Mouse (Mus musculus) MEL-GATA-1-ER (cell line): ENCODE data around the gene Rapgef4.

ENCODE experiments used
- DNase-seq: peaks from one replicate; pipeline ENCODE4 v3.0.0-alpha.2; 2012; ENCODE audit warnings: low read depth; ENCODE audit errors: extremely low read depth

Rapgef4 gene

DNA sequence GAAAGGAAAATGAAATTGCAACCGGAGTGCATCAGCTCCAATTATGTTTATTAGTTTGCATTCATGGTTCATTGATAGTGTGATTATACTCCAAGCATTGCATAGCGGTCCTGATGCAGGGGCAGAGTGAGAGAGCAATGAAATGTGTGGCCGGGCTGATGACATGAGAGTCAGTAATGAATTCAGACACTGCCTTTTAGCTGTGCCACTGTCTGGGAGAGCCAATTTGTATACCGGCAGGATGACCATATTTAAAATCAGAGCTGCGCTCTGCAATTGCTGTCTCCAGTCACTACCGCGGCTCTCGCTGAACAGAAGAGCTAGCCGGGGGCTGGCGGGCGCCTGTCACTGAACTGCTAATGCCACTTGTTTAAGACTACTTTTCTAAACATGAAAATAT, 197.5 kb downstream of the Rapgef4 start:
- no peak for DNase-seq

DNA sequence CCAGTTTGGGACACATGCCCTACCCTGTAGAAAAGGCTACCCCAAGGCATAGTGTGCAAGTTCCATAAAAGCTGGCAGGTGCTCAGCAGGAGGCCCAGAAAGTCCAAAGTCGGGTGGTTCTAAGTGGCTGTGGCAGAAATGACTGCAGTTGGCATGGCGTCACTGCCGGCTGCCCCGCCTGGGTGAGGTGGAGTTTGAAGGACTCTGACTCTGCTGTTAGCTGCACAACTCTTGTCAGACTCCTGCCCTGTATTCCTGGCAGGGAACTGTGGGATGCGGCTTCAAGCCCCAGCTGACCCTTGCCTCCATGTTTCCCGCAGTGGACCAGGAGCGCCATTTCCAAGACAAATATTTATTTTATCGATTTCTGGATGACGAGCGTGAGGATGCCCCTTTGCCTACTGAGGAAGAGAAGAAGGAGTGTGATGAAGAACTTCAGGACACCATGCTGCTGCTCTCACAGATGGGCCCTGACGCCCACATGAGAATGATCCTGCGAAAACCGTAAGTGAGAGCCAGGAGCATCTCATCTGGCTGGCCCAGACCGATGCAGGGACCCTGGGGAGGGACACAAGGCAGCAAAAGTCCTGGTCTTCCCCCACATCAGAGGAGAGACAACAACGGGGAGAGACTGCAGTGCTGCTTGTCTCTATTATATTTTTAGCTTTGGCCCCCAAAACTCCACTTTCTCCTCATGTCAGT, 198.7 kb downstream of the Rapgef4 start:
- no peak for DNase-seq

DNA sequence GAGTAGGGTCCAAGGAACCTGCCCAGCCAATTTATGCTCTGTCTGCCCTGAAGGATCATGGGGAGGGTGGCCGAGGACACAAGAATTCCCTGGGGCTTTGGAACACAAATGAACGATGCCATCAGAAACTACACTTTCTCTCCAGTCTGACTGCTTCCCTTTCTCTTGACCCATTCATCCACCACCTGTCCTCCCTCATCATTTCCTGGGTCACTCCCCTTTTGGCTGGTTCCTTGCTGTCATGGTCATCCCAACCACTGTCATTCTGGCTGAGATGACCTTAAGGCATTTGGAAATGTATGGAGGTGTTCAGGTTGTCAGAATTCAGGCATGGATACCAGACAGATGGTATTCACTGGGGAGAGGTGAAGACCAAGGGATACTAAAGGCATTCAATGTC, 200.4 kb downstream of the Rapgef4 start:
- no peak for DNase-seq

DNA sequence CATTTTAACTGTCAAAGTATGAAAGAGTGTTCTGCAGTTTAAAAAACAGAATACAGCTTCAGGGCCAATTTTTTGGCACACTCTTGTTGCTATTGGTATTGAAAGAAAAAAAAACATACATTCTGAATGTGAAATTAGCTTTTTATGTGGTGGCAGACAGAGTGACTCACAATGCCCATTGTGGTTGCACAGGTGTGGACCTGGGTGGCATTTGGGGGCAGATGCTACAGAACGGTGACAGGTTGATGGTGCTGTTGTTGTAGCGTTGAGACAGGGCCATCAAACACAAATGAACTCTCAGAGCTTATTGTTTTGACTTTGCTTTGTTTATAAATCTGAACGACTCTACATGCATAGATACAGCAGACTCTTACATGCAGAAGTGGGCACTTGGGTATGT, 202.7 kb downstream of the Rapgef4 start:
- DNase-seq = no peak

DNA sequence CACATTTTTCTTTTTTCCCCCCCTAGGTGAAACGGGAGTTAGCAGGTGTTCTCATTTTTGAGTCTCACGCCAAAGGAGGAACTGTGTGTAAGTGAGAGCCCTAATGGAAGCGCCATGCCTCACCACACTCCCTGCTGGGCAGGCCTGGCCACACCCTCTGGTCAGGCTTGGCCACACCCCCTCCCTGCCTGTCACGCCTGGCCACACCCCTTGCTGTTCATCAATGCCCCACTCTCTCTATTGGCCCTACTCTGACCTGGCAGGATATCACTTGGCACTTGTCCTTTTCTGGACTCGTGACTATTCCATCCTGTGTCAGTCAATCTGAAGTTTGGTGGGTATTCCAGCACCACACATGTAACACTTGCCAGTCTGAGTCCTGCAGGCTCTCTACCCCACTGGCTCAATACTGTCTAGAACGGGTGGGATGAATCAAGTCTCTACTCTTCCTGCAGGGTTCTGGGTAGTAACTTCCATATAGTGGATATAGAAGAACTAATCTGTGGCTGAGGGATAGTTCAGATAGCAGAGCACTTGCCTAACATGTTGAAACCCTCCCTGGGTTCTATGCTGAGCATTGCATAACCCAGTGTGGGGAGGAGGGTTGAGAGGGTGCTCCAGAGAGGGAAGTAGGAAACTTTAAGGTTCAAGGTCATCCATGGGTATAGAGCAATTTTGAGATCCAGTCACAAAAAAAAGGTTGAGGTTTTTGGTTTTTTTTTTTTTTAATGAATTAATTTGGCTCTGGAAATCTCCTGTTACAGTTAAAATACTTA, 215.3 kb downstream of the Rapgef4 start:
- peak; percentile 24 for DNase-seq

DNA sequence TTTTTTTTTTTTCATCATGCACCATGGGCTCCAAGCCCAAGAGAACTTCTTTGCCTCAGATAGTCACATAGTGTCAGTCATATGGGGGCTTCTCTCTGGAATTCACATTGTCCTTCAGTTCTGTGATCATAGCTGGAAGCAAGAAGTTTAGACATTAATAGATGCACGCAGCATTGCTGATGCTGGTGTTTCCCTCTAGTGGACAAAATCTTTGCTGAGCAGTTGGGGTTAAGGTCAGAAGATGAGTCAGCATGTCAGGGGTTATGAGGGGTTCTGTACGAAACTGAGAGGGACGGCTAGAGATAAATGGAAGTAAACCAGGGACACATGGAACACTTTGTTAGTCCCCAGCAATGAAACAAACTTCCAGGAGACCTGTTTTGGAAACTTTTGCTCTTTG, 216.0 kb downstream of the Rapgef4 start:
- no peak for DNase-seq

DNA sequence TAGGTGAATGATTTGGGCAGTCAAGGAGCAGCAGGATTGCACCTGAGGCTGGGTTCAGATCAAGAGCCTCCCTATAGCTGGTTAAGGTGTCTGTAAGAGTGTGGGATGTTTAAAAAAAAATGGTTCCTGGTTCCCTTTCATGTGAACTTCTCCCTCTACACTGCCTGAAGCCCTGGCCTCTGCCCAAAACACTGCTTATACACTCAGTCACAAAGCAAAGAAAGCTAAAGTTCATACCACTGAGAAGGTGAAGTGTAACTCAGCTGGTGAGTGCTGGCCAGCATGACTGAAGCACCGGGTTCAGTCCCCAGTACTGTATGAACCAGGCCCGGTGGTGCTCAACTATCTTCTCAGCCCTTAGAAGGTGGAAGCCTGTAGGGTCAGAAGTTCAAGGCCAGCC, 218.4 kb downstream of the Rapgef4 start:
- DNase-seq = no peak

DNA sequence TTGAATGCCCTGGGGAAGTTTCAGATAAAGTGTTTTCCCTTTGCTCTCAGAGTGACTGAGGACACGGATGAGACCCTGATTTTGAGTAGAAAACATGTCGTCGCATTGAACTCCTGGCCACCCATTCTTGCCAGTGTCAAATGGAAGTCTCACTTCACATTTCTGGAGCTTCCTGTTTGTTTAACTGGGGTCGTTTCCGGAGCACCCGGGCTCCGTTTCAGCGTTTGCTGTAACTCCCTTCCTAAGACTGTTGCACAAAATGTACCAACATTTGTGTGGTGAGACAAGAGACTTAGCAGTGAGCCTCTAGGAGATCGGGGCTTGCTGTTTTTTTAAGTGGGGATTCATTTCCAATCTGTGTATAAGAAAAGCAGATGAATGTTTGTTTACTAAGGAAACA, 220.5 kb downstream of the Rapgef4 start:
- DNase-seq = peak; percentile 19

DNA sequence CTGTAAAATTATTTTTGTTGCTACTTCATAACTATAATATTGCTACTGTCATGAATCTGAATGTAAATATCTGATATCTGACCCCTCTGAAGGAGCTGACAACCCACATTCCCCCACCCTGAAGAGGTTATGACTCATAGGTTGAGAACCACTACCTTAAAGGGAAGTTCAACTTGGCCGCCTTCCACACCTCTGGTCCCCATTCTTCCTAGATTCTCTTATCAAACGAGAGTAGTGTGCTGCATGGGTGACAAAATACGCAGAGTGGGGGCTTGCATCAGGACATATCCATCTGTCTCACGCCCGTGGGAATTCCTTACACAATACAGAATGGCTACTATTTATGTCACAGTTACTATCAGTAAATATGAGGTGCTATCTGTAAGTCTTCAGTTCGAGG, 221.2 kb downstream of the Rapgef4 start:
- peak; percentile 70 for DNase-seq

DNA sequence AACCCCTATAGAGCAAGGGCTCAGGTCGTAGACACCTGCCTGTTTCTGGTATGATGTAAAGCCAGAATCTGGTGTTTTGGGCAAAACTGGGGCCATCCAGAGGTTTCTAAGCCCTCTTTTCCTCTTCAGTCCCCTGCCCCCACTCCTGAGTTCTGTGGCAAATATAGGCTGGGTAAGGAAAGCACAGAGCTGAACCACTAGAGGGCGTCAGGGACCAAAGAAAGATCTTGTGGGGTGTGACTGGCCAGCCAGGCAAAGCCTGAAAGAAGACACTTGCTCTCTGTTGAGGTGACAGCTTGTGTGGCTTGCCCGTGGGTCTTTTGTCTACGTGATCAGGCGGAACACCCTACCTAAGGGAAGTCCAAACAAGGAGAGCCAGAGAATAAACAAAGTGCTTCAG, 222.6 kb downstream of the Rapgef4 start:
- DNase-seq = peak; percentile 39

DNA sequence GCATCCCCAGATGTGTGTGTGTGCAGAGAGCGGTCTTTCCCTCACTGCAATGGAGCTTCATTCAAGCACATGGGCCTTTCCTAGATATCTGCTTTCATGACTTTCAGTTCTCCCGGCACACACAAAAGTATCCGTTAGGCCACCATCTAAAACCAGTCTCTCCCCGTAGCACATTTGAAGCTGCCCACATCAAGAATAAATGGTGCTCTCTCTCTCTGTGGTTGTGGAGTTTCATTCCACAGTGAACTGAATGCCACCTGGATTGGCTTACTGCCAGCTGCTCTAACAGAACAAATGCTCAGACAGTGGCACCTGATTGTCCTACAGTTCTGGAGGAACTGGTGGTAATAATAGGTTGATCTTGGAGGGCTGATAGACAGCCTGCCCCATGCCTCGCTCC, 224.8 kb downstream of the Rapgef4 start:
- no peak for DNase-seq

DNA sequence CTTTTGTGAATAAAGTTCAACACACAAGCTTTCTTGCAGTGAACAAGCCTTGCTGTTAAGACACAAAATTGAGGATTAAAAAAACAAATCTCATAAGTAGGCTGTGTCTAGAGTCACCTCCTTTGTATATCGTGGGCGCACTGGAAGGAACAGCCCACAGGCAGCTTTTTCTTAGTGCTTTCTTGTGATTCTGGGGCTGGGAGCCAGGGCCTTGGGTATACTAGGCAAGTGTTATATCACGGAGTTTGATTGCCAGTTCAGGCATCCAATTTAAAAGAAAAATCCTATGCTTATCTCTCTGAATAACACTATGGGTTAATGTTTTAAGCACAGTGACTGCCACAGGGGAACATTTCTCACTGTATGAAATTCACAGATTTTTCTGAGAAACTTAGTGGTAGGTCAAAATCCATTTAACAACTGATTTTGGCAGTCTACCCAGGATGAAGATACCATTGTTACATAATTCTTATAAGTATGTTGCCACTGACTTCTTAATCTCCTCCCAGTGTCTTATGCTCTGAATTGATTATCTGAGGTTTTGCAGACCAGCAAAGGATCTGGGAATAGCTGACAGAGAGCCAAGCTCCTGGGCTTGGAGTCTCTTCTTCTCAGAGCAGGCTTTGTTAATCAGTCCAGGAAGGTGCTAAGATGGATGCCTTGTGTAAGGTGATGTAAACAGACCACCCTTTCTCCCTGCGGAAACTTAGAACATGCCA, 225.6 kb downstream of the Rapgef4 start:
- DNase-seq = no peak

DNA sequence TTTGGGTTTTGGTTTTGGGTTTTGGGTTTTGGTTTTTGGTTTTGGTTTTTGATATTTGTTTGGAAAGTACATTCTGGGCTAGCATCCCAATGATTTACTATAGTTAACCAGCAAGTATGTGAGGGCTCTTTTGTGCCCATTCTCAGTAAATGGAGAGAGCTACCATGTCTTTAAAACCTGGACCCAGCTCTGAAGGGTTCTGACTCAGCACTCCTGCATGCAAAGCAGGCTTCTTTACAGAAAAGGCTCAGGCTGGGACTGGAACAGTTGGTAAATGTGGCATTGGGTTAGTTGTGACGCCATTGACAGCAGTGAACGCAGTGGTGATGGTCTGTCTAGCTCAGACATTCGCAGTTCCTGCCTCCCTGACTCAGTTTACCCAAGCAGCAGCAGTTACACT, 236.3 kb downstream of the Rapgef4 start:
- no peak for DNase-seq

DNA sequence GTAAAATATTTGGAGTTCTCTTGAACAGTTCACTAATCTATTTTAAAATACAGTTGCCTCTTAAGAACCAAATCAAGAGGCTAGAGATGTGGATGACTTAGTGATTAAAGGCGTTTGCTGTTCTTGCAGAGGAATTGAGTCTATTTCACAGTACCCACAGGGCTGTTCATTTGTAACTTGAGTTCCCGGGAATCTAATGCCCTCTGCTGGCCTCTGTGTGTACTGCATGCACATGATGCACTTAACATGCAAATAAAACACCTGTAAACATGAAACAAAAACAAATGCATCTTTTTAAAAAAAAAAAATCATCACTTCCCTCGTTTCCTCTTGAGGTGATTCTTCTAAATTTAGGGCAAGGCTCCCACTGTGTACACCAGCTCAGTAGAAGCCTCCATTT, 238.9 kb downstream of the Rapgef4 start:
- DNase-seq = peak; percentile 42

DNA sequence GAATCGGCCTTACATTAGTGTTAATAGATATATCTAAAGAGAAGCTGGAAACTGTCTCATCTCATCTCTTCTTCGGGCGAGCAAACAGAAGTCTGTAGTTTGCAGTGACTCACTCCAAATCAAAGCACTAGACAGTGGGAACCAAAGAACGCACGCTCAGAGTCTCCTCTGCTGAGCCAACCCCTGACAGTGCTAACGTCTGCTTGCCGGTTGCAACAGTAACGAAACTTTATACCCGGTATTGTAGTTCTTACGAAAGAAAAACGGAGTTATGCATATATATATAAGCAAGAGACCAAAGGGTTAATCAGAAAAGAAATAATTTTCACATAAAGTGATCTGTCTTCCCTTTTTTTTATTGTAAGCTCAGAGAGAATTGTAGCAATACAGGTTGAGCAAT, 240.2 kb downstream of the Rapgef4 start:
- no peak for DNase-seq

DNA sequence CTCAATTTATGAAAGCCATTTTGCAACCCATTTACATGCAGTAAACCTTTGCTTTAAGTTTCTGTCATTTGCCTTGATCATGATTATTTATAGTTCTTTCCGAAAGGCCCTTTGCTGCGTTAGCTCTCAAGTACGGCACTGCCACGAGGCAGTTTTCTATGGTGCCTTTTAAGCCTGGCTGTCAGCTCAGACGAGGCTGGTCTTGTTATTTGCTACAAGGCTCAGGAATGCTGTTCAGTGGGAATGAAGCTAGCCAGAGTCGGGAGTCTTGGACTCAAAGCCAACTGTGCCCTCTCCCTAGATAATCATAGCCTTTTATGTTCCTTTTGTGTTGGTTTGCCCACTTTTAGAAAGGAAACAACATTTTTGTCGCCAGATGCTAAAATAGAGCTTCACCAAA, 240.7 kb downstream of the Rapgef4 start:
- no peak for DNase-seq

DNA sequence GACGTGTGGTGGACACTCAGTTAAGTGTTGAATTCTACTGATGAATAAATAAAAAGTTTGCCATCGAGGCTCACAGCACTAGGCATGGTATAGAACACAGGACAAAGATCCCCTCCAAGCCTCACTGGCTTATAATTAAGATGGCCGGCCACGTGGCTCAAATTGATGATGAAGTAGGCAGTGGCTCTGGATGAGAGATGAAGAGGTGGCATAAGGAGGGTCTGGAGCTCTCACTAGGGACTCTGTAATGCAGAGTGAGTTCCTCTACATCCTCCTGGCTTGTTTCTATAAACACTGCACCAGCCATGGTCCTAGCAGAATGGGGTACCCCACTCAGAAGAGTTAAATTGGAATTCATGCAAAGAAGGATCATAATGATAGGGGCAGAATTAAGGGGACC, 241.2 kb downstream of the Rapgef4 start:
- no peak for DNase-seq

DNA sequence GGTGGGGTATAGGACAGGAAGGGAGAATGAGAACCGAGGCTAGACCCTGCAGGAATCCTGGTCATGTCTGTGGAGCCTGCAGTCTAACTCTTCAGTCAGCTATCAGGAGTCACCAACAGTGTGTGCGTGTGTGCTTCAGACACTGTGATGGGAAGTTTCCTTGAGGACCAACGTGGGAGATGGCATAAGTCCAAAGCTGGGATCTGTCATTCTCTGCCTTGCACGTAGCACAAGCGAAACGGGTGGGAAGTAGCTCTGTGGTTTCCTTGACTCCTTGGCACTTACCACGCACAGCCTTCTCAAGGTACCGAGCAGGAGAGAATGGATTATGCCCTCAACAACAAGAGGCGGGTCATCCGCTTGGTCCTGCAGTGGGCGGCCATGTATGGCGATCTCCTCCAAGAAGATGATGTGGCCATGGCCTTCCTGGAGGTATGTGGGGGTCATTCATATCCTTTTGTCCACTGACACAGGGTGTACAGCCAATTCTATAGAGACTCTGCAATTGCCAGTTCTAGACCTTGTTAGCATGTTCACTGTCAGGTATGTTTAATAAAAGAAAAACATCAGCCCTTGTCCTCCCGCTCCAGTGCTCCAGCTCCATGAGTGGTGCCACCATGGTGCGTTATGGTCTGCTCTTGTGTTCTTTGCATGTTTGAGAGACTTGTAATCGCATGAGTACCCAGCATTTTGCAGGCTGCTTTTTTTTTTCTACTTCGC, 241.9 kb downstream of the Rapgef4 start:
- DNase-seq = no peak

DNA sequence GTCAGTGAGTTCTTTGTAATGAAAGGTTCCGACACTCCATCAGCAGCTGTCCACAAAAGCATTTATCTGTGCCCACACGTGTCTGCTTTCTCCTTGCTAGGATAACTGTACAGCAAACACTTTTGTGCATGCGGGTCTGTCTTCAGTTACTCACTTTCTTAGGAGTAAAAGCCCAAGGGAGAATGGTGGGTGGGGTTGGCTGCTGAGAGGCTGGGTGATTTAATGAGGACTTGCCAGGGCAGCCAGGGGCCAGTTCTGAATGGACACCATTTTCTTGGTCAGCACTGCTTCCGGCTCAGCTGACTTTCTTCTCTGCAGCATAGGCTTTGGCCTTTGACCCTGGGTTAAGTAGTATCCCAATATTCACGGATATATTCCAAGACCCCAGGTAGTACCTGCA, 242.4 kb downstream of the Rapgef4 start:
- no peak for DNase-seq

DNA sequence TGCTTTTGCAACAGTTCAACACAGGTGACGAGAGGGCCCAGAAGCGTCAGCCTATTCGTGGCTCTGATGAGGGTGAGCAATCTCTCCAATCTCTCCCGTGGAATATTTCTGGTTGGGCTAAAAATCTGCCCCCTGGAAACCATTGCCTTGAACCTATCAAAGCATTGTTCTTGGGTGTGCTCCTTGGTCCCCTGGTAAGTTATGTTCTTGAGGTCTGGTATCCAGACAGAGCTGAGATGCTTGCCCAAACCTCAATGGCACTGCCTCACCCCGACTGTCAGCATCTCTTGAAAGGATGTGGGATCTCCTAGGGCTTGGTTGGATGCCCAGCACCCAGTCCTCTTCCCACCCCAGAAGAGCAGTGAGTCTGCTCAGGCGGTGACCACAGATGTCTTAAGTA, 245.0 kb downstream of the Rapgef4 start:
- no peak for DNase-seq

DNA sequence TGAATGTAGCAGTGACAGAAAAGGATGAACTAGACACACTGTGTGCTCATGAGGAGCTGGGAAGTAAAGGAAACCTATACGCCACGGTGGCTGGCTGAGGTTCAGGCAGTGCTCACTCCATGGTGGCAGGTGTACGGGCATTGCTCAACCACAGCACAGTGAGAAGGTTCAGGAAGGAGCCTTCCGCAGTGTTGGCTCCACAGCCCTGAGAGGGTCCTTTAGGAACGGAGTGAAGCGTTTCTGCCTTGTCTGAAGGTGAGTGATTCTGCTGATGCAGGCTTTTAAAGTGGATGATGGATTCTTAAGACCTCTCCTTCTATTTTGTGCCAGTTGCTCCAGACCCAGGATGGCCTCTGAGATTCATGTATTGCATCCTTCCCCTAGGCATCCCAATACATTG, 246.4 kb downstream of the Rapgef4 start:
- DNase-seq = no peak

DNA sequence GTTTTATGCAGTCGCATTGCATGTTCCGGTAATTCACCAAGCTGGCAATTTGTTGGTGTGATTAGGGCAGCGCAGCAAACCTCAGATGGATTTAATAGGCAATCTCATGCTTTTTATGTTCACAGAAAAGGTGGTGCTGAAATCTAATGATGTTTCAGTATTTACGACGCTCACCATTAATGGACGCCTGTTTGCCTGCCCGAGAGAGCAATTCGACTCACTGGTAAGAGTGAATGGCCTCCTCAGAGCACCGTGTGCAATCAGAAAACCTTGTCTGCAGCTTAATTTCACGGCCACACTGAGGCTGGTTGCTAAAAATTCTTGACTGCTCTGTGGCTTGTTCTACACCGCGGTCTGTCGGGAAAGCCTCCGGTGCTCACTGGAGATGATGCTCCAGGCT, 247.8 kb downstream of the Rapgef4 start:
- no peak for DNase-seq
